Mouse (Mus musculus): Measurements from ENCODE around the gene Tbc1d20.

GRCm38 (mm10) chr2:152344361-152344760 lies 50.7 kb downstream of the Tbc1d20 start:
- TF ChIP-seq CTCF (IDR thresholded peaks at IDR 0.05; ENCODE audit: control insufficient read depth, insufficient read depth, low read length) (no peak), POLR2A (IDR thresholded peaks at IDR 0.05; ENCODE audit: borderline replicate concordance, control insufficient read depth, low read depth, low read length) (no peak)

All from bone marrow, adult 2 months (tissue).